Mouse (Mus musculus) kidney, adult 8-10 months (tissue): ENCODE data around the gene Tbc1d10b.
"Not testable (repeated sequence)": the region's sequence is repeated elsewhere in the genome, so short reads cannot be mapped to it uniquely, and the experiment has no call there.

Experiments
- DNase-seq, 2 experiments: peaks; one replicate each; pipeline ENCODE4 v3.0.0; 2022

The Tbc1d10b gene

GRCm38 (mm10) chr7:127195544-127196295 lies 12.5 kb downstream of the Tbc1d10b start, which contains the start of gene Cd2bp2:
Cd2bp2 (minus strand) TSS chr7:127196050.
- peak; percentile 97 to 98 for DNase-seq

DNA sequence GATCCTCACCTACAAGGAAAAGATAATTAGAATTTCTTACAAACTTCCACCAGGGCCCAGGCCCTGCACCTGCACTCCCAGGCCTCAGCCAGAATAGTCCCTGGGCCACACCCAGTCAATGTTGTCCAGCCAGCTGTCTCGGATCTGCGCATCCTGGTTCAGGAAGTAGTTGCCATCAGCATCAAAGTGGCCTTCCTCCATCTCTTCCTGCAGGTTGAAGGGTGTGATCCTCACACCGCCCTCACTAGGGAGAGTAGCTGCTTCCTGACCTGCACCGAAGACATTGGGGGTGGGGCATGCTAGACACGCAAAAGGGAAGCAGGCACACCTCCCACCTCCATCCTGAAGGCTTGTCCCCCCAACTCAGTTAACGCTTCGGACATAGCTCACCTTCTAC lies 13.6 kb downstream of the Tbc1d10b start:
- no peak for DNase-seq

GRCm38 (mm10) chr7:127194011-127194632 lies 14.1 kb downstream of the Tbc1d10b start:
- DNase-seq, result no peak

DNA sequence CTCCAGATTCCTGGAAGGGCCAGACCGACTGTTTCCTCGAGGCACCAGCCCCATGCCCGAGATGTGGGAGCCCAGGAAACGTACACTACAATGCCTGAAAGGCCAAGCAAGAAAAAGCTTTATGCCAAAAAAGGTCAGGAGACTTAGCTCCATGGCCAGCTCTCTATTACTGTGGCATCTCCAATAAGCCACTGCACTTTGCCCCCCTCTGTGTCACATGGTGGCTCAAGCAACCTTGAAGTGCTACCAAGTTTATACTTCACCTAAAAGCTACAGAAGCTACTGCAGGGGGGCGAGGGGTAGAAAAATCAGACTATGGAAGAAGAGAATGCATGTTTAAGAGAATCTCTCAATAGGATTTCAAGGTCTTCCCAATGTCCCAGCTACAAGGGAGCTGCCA lies 15.3 kb downstream of the Tbc1d10b start:
- DNase-seq, result peak; percentile 73 to 75

DNA sequence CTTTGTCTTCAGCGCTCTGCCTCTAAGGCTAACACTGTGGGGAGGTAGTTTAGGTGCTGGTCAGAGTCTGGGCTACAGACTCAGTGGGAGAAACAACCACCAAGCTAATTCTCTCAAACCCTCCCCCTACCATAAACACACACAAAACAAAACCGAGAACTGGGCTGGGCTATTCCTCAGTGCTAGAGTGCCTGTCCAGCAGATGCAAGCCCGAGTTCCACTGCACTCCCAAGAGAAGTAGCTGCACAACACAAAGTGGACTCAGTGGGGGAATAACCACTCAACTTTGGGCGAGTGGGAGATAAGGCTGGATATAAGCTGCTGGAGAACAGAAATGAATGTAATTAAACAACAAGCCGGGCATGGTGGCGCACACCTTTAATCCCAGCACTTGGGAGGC lies 17.6 kb downstream of the Tbc1d10b start:
- DNase-seq, result no peak

- DNase-seq, result no peak
Observed at GRCm38 (mm10) chr7:127188305-127189276, 19.7 kb downstream of the Tbc1d10b start.

- DNase-seq, result no peak
Observed at GRCm38 (mm10) chr7:127187351-127187750, 20.9 kb downstream of the Tbc1d10b start.

- no peak for DNase-seq
Observed at GRCm38 (mm10) chr7:127185601-127186000, 22.7 kb downstream of the Tbc1d10b start.

- no peak for DNase-seq
Observed at GRCm38 (mm10) chr7:127184720-127185119, 23.5 kb downstream of the Tbc1d10b start.

DNA sequence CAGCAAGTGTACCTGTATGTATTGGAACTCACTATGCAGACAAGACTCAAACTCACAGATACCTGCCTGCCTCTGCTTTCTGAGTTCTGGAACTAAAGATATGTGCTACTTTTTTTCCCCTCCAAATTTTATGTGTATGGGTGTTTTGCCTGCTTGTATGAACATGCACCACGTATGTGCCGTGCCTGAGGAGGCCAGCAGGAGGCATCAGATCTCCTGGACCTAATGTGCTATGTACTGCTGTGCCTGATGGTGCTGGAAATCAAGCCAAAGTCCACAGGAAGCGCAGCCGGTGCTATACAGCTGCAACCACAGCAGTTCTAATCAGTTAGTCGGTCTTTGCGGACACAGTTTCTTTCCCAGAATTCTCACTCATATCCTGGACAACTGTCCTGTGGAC lies 24.4 kb downstream of the Tbc1d10b start:
- peak in 1 of 2 experiments; percentile 50 for DNase-seq

- DNase-seq, result peak in 1 of 2 experiments; percentile 29
Observed at GRCm38 (mm10) chr7:127183345-127183744, 24.9 kb downstream of the Tbc1d10b start.

GRCm38 (mm10) chr7:127181724-127182123 lies 26.5 kb downstream of the Tbc1d10b start:
- DNase-seq, result not testable (repeated sequence)

- DNase-seq, result no peak
Observed at GRCm38 (mm10) chr7:127180783-127181182, 27.5 kb downstream of the Tbc1d10b start.

GRCm38 (mm10) chr7:127176937-127177336 lies 31.3 kb downstream of the Tbc1d10b start:
- no peak for DNase-seq

DNA sequence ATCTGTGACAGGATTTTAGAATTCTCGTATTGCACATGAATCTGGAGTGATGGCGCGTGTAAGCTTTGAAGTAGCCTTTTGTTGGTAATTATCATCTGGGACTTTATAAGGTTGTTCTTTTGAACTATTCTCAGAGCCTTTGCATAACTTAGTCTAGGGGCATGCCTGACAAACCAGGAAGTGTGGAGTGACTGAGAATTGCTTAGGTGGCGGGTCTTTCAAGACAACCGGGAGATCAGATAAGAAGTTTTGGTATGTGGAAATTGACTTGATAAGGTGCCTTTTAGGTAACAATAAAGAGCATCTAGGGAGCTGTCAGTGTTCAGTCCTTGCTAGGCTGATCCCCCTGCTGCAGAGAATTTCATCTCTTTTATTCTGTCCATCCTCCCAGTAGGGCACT lies 41.8 kb downstream of the Tbc1d10b start:
- no peak for DNase-seq

GRCm38 (mm10) chr7:127165607-127166493 lies 42.4 kb downstream of the Tbc1d10b start:
- no peak for DNase-seq

DNA sequence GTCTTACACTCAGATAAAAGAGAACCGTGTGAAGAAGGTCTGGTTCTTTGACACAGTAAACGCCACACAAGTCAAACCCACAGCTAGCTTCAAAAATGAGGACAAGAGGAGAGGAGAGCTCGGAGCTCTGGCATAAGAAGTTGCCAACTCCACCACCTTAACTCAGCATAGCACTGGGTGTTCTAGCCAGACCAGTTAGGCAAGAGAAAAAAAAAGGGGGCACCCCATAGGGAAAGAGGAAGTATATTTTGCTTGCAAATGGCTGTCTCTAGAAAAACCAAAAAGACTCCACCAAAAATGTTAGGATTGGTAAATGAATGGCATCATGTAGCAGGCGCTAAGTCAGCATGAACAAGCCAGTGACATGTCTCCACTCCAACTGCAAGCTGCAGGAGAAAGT lies 44.3 kb downstream of the Tbc1d10b start:
- no peak for DNase-seq

DNA sequence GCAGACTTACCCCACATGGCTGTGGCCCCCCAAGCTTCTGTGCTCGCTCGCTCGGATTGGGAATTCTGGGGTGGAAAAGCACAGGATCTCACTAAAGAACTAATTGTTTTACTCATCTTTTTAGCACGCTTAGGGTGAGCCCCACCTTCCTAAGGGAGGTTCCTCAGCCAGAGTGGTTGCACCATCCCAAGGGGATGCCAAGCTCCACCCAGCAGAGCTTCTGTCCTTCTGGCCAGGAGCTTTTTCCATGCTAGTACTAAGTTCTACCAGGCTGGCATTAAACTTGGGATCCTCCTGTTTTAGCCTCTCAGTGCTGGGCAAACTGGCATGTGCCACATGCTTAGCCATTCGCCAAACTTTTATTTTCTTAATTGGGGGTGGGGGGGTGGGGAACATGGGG lies 45.7 kb downstream of the Tbc1d10b start:
- DNase-seq, result no peak

GRCm38 (mm10) chr7:127157548-127157947 lies 50.7 kb downstream of the Tbc1d10b start:
- no peak for DNase-seq

DNA sequence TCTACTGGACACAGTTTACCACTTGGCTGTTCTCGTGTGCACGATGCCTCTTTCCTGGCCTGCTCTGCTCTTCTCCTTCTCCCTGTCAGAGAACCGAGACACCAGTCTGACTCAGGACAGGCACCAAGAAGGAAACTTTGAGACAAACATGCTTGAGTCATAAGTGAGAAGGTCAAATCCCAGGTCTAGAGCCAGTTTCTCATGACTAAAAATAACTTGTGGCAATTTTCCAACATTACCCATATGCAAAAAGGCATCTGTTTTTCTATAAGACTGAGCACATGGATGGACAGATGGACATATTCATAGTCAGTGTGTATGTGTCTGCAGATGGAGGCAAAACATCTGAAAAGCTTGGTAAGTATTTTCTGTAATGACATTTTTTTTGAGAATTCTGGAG lies 54.8 kb downstream of the Tbc1d10b start:
- DNase-seq, result no peak

DNA sequence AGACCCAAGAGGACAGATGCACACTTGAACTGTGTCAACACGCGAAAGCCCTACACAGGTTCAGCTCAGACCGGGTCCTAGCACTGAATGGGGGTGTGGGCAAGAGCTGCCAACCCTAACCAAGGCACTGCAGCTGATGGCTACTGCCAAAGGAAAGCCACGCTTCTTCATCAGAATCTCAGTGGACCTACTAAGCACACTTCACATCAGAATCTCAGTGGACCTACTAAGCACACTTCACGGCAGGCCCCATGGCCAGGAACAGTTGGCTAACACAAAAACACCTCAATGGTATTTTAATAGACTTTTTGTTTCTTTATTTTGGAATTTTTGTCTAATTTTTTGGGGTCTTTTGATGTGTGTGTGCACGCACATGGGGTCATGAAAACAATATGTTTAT lies 55.8 kb downstream of the Tbc1d10b start:
- no peak for DNase-seq

- DNase-seq, result no peak
Observed at GRCm38 (mm10) chr7:127147901-127148300, 60.4 kb downstream of the Tbc1d10b start.
